Mouse (Mus musculus) urinary bladder, adult 2 months (tissue): ENCODE data around the gene Kif6. TPM values are rescaled to one million over a fixed set of nuclear protein-coding genes. Genes with fewer than 3 reads are reported as not detected.

ENCODE experiments used
- DNase-seq: peaks from one replicate; pipeline ENCODE4 v3.0.0; 2022; ENCODE audit warnings: low spot score
- polyA plus RNA-seq: library from polyadenylated mRNA; depleted of rRNA; stranded (reverse); fragments of >200 nt; gene quantifications from 2 replicates; pipeline ENCODE4 v1.2.3, GENCODE M21; 2012; rRNA removed

The Kif6 gene
- polyA plus RNA-seq, 1 experiment: 1.1 TPM

DNA sequence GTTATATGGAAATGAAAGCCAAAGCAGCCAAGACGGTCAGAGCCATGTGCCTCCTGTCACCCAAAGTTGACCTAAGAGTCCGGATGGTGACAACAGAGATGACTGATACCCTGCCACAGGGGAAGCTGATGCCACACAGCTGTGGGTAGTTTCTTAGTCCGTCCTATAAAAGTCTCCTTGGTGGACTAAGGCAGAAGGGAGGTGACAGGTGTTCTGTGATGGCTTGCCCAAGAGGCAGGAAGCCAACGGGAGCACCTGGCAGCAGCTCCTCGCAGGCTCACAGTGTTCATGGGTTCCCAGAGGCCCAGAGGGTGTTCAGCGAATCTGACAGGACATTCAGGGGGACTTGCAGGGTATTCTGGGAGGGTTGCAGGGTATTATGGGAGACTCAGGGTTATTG is 279.5 kb downstream of the Kif6 start:
- no peak for DNase-seq

GRCm38 (mm10) chr17:49898849-49899331 is 284.0 kb downstream of the Kif6 start:
- peak; percentile 51 for DNase-seq

DNA sequence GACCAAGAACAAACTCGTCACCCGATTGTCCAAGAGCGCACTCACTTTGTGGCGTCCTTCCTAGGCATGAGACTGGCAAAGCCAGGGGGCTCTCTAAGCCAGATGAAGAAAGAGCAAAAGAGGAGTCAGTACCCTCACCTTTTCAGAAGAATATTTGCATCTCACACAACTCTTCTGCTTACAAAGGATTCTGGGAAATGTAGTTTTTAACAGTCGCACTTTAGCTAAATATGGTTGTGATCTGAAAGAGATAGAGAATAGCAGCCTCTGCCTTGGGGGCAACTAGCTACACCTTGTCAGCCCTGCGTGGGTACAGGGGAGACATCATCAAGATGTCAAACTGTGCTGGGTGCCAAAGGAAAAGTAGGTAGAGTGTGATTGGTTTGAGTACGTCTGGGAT is 287.7 kb downstream of the Kif6 start:
- DNase-seq: no peak

DNA sequence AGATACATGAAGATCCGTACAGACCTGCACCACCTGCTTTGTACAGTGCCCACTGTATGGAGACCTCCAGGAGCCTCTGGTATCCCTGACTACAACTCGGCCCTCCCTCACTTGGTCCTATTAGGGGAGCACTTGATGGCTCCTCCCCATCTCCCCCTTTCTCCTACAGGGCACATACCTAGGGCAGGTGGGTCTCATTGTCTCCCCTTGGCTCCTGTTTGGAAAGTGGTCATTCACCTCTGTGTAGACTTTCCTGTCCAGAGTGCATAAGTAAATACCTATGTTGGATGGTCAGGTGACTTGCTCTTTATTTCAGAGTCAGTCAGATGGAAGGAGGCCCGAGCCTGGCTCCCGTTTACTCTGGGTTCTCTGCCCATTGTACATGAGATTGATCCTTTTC is 308.5 kb downstream of the Kif6 start:
- DNase-seq: no peak

DNA sequence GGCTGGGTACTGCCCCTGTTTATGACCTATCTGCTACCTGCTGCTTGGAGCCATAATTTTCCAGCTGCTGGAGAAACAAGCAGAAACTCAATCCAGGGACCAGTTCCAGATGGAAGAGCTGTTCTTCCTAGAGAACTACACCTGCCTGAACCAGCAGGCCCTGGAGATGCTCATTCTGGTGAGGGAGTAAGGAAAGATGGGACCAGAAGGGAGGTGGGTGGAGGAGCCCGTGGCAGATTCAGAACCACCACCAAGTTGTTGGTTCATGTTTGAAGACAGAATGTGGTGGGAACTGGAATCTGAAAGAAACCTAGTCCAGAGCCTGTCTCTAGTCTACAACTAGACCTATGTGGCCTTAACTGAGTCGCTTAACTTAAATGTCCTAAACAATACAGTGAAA is 312.7 kb downstream of the Kif6 start:
- DNase-seq: no peak

GRCm38 (mm10) chr17:49933806-49934205 is 318.9 kb downstream of the Kif6 start:
- no peak for DNase-seq

DNA sequence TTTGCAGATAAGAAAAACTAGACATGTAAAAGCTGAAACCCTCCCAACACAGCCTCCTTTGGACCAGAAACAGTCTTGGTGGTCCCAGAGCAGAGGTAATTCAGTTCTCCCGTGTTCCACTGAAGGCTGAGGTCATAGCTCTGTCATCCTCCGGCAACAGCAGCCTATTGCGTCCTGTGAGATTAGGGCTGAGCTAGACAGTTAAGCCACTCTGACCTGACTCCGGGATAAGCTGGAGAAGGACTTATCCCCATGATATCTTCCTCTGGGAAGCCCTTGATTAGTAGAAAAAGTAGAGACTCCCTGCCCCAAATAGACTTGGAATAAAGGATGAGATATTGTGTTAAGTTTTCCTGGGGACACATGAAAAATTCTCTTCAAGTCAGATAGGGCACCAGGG is 319.6 kb downstream of the Kif6 start:
- no peak for DNase-seq

DNA sequence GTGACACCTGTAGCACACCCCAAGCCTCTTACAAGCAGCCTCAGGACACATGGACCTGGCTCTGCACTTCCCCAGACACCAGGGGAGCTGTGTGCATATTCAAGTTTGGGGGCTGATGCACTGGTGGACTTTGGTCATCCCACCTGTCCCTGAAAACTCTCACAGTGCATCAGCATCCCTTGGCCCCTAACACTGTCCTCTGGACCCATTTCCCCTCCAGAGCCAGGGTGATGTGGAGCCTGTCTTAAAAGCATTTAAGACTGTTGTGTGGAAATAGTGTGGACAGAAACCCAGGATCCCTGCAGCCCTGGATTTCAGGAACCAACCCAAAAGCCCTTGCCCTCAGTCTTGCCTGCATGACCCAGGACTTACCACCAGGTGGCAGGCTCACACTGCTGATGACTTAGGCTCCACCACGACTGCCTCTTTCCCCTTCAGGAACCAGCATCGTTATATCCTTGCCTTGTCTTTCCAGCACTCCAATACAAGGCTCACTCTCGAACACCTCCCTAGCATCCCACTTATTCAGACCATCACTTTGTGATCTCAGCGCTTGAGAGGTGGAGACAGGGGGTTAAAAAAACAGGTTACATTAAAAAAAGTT is 320.8 kb downstream of the Kif6 start:
- DNase-seq: peak; percentile 51

- no peak for DNase-seq
These were observed 321.3 kb downstream of the Kif6 start for GRCm38 (mm10) chr17:49936214-49936613.

DNA sequence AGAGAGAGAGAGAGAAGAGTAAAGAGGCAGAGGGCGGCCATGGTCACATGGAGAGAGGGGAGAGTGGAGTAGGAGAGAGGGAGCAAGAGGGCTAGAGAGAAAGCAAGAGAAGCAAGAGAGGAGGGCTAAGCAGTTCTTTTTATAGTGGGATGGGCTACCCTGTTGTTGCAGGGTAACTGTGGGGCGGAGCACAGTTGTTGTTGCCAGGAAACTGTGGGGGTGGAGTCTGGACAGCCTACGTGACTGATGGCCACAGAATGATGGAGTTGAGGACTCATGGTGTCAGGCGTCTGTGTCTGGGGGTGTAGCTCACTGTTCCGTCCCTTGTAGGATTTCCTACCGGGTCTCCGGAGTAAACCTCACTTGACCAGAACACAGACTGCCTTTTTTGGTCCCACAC is 324.2 kb downstream of the Kif6 start:
- no peak for DNase-seq

DNA sequence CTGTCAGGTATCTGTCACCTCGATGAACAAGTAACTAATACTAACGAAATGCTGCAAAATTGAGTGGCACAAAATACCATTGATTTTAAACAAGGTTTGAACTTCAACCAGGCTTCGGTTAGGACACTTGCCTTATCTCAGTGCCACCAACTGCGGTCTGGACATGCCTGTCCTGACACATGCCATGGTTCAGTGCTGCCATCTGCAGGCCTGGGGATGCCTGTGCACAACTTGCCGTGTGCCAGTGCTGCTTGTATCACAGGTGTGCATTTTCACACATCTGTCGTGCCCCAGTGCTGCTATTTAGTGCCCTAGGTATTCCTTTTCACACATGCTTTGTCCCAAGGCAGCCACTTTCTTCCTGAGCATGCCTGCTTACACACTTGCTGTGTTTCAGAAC is 327.7 kb downstream of the Kif6 start:
- DNase-seq: no peak

DNA sequence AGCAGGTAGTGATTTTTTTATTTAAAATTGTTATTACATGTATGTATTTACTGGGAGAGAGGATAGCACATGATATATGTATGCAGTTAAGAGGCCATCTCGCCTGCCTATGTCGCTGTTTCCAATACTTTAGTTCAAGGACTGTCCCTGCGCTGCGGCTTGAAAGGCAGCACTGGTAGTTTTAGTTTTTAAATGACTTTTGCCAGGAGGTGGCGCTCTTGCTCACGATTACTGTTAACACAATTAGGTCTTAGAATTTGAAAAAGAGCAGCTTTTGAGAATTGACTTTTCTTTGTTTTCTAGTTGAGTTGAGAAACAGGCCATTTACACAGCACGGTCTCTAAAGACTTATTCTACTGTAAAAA is 336.5 kb downstream of the Kif6 start:
- no peak for DNase-seq

DNA sequence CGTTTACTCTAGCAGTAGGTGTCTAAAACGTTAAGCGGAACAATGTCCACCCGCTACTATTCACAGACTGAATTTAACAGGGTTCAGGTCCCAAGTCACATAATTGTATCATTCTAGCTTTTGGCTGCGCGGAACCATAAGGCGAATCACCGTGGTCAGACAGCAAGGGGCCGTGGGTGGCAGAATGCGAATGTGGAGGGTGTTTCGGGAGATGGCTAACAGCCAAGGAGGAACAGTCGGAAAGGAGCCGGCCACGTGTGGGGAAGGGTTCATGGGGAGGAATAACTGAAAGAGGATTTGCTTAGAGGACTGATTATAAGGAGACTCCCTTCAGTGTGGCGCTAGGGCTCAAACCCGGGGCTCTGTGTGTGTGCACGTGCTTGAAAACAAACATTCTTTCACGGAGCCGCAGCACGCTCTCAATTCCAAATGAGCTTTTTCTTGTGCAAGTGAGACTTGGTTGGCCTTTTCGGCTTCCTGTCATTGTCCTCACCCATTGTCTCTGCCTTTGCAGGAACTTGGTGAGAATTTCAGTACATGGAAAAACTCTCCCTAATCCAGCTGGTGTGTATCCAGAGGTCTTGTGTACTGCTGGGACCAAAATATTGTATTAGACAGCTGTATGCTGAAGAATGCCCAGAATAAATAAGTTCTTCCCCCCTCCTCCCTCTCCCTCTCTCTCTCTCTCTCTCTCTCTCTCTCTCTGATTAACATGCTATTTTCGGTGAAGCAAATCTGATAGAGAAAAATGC is 337.1 kb downstream of the Kif6 start:
- no peak for DNase-seq

DNA sequence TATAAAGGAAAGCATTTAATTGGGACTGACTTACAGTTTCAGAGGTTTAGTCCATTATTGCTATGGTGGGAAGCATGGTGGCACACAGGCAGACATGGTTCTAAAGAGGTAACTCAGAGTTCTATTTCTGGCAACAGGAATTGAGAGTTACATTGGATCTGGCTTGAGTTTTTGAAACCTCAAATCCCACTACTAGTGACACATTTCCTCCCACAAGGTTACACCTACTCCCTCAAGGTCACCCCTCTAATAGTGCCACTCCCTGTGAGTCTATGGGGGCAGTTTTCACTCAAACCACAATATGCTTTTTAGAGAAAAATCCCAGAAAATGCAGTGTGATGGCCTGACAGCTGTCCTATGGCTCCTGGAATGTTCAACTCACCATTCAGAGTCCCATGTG is 344.1 kb downstream of the Kif6 start:
- DNase-seq: no peak

Other genes starting within 250 kb of the Kif6 start
- 33.1 and 40.0 TPM in 2 replicates for gene Mocs1, start 186.8 kb upstream of the Kif6 start, polyA plus RNA-seq
- 6.5 and 9.2 TPM in 2 replicates for gene Daam2, start 50.8 kb upstream of the Kif6 start, polyA plus RNA-seq